Mouse (Mus musculus) liver, adult 2 months (tissue): ENCODE results near the gene Pip4k2a. TPM values are rescaled to one million over a fixed set of nuclear protein-coding genes. Genes with fewer than 3 reads are reported as not detected.

Source experiments
- DNase-seq: peaks from one replicate; pipeline ENCODE4 v3.0.0-alpha.2; 2011; ENCODE audit warnings: low read depth, low spot score; ENCODE audit errors: extremely low read depth
- H3K27ac ChIP-seq: fragments of 200-500 bp; replicated peaks from 2 replicates; pipeline ENCODE4 v1.5.1; 2012; ENCODE audit warnings: low read depth, mild to moderate bottlenecking, control low read depth, inconsistent platforms, low read length; ENCODE audit not compliant: insufficient read depth
- H3K27me3 ChIP-seq: fragments of 200-500 bp; 2 replicates; pipeline ENCODE4 v1.6.1; 2012; ENCODE audit warnings: mild to moderate bottlenecking, moderate library complexity, low read length, inconsistent platforms; ENCODE audit not compliant: control insufficient read depth, insufficient read depth
- H3K36me3 ChIP-seq: fragments of 200-500 bp; 2 replicates; pipeline ENCODE4 v1.6.1; 2012; ENCODE audit warnings: low read length, inconsistent platforms; ENCODE audit not compliant: control insufficient read depth, insufficient read depth
- H3K4me1 ChIP-seq: fragments of 200-500 bp; 2 replicates; pipeline ENCODE4 v1.6.1; 2011; ENCODE audit warnings: low read length; ENCODE audit not compliant: control insufficient read depth, insufficient read depth
- H3K4me3 ChIP-seq: fragments of 200-500 bp; 2 replicates; pipeline ENCODE4 v1.5.1; 2011; ENCODE audit warnings: low read depth, mild to moderate bottlenecking, control low read depth, low read length, moderate library complexity; ENCODE audit not compliant: insufficient read depth
- H3K79me2 ChIP-seq: fragments of 200-500 bp; 2 replicates; pipeline ENCODE4 v1.6.1; 2012; ENCODE audit warnings: inconsistent platforms, mild to moderate bottlenecking, low read length, moderate library complexity; ENCODE audit not compliant: control insufficient read depth, insufficient read depth
- H3K9ac ChIP-seq: fragments of 200-500 bp; 2 replicates; pipeline ENCODE4 v1.6.1; 2012; ENCODE audit warnings: low read depth, mild to moderate bottlenecking, control low read depth, inconsistent platforms, low read length
- CTCF ChIP-seq: fragments of 200-500 bp; IDR thresholded peaks from 2 replicates; pipeline ENCODE4 v1.5.1; 2011; ENCODE audit warnings: low read depth, low read length, control low read depth
- POLR2A ChIP-seq: fragments of 200-500 bp; IDR thresholded peaks from 2 replicates; pipeline ENCODE4 v1.6.1; 2011; ENCODE audit warnings: low read length, control low read depth; ENCODE audit not compliant: insufficient read depth; ENCODE audit errors: extremely low read depth
- WGBS: fragments of 180-500 bp; shearing (Covaris S2); methylation state at CpG from one replicate; pipeline ENCODE4 v1.1.7; 2018; 5-methylcytosine and 5-hydroxymethylcytosine counted together
- polyA plus RNA-seq: library from polyadenylated mRNA; depleted of rRNA; stranded (reverse); fragments of >200 nt; gene quantifications from 2 replicates; pipeline ENCODE4 v1.2.3, GENCODE M21; 2012
- total RNA-seq: library from RNA; depleted of rRNA; stranded (reverse); fragments of >200 nt; gene quantifications from 2 replicates; pipeline ENCODE4 v1.2.3, GENCODE M21; 2014

Gene Pip4k2a
- total and polyA plus RNA-seq, 2 experiments, result 1.7 to 2.8 TPM

- TF ChIP-seq CTCF (no peak), POLR2A (no peak)
Observed at GRCm38 (mm10) chr2:18816036-18816435, 181.9 kb downstream of the Pip4k2a start.

GRCm38 (mm10) chr2:18815336-18815965 lies 182.5 kb downstream of the Pip4k2a start:
- H3K36me3 ChIP-seq, result no peaks in the 10 kb centered on the region
- H3K4me3 ChIP-seq, result no peak overlapping the region
- 85% methylated on average over 6 of the region's 6 CpGs for WGBS
- H3K27ac ChIP-seq, result no peak overlapping the region
- no peak for DNase-seq
- no peak overlapping the region for H3K9ac ChIP-seq
- H3K4me1 ChIP-seq, result no peaks in the 10 kb centered on the region
- no peaks in the 10 kb centered on the region for H3K79me2 ChIP-seq
- TF ChIP-seq POLR2A (no peak), CTCF (no peak)
- no peaks in the 10 kb centered on the region for H3K27me3 ChIP-seq

More at GRCm38 (mm10) chr2:18816036-18816435, 181.9 kb downstream of the Pip4k2a start:
- Histone ChIP-seq H3K4me1 (no peaks in the 10 kb centered on the region), H3K27ac (no peak overlapping the region), H3K9ac (no peak overlapping the region), H3K27me3 (no peaks in the 10 kb centered on the region), H3K4me3 (no peak overlapping the region), H3K36me3 (no peaks in the 10 kb centered on the region), H3K79me2 (no peaks in the 10 kb centered on the region)
- DNase-seq, result no peak
- 87% methylated on average over 2 of the region's 2 CpGs for WGBS

- WGBS, result 68% methylated on average over 5 of the region's 5 CpGs
- Histone ChIP-seq H3K79me2 (no peaks in the 10 kb centered on the region), H3K27ac (no peak overlapping the region), H3K4me3 (no peak overlapping the region), H3K36me3 (no peaks in the 10 kb centered on the region), H3K27me3 (no peaks in the 10 kb centered on the region), H3K9ac (no peak overlapping the region), H3K4me1 (no peaks in the 10 kb centered on the region)
- TF ChIP-seq CTCF, result no peak
- no peak for TF ChIP-seq POLR2A
- no peak for DNase-seq
Observed at GRCm38 (mm10) chr2:18814447-18814804, 183.5 kb downstream of the Pip4k2a start.

GRCm38 (mm10) chr2:18813683-18814446 lies 184.1 kb downstream of the Pip4k2a start:
- no peak overlapping the region for H3K27ac ChIP-seq
- 84% methylated on average over 11 of the region's 11 CpGs for WGBS
- no peak for TF ChIP-seq CTCF
- no peak for TF ChIP-seq POLR2A
- H3K4me3 ChIP-seq, result no peak overlapping the region
- no peak overlapping the region for H3K9ac ChIP-seq
- no peaks in the 10 kb centered on the region for H3K79me2 ChIP-seq
- H3K36me3 ChIP-seq, result no peaks in the 10 kb centered on the region
- no peaks in the 10 kb centered on the region for H3K4me1 ChIP-seq
- no peak for DNase-seq
- no peaks in the 10 kb centered on the region for H3K27me3 ChIP-seq

- Histone ChIP-seq H3K27ac (no peak overlapping the region), H3K4me3 (no peak overlapping the region), H3K9ac (no peak overlapping the region), H3K4me1 (no peaks in the 10 kb centered on the region), H3K27me3 (0 out of 2 replicates have a peak, but pooled peaks cover 2% of the 10 kb centered on the region), H3K36me3 (no peaks in the 10 kb centered on the region), H3K79me2 (no peaks in the 10 kb centered on the region)
- DNase-seq, result no peak
- 91% methylated on average over 2 of the region's 2 CpGs for WGBS
- TF ChIP-seq CTCF (no peak), POLR2A (no peak)
Observed at GRCm38 (mm10) chr2:18807961-18808360, 190.0 kb downstream of the Pip4k2a start.
